Mouse (Mus musculus): ENCODE results near the gene Arhgdig. TPM values are rescaled to one million over a fixed set of nuclear protein-coding genes. Genes with fewer than 3 reads are reported as not detected.
"Not testable (repeated sequence)": the region's sequence is repeated elsewhere in the genome, so short reads cannot be mapped to it uniquely, and the experiment has no call there.

Arhgdig gene
- total and polyA plus RNA-seq, 3 experiments = 76.3 to 97.0 TPM; not detected in 1

DNA sequence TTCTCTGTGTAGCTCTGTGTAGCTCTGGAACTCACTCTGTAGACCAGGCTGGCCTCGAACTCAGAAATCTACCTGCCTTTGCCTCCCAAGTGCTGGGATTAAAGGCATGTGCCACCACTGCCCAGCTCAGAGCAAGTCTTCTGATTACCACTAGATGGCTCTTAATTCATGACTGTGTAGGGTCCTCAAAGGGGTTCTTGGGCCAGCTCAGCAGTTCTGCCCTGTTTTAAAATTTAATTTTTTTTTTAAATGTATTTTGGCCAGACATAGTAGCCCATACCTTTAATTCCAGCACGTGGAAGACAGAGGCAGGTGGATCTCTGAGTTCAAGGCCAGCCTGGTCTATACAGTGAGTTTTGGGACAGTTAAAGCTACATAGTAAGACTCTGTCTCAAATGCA lies 32.3 kb downstream of the Arhgdig start:
- H3K79me2 ChIP-seq (ENCODE audit: control insufficient read depth, insufficient read depth, low read length, poor library complexity); H3K9me3 ChIP-seq (replicated peaks; ENCODE audit: insufficient read depth, low read length); DNase-seq (ENCODE audit: low read depth, low spot score); H3K4me3 ChIP-seq (ENCODE audit: control insufficient read depth in 1 of 2, insufficient read depth in 1 of 2, low read depth in 2 of 2, low read length in 2 of 2); H3K9ac ChIP-seq (ENCODE audit: control insufficient read depth, low read depth, low read length, poor library complexity, severe bottlenecking); H3K27ac ChIP-seq (ENCODE audit: control insufficient read depth, low read depth, low read length); H3K27me3 ChIP-seq (ENCODE audit: control insufficient read depth in 1 of 2, insufficient read depth in 2 of 2, low read length in 2 of 2); H3K4me1 ChIP-seq (ENCODE audit: control insufficient read depth in 1 of 2, insufficient read depth in 2 of 2, low read length in 2 of 2): not testable (repeated sequence)
- TF ChIP-seq CTCF (IDR thresholded peaks at IDR 0.05 in 2 of 3, conservative IDR thresholded peaks at IDR 0.05 in 1 of 3; ENCODE audit: control insufficient read depth in 1 of 3, insufficient read depth in 1 of 3, low read depth in 2 of 3, low read length in 3 of 3, poor library complexity in 1 of 3, severe bottlenecking in 1 of 3) (peak in 2 of 3 experiments; percentile 13 to 28; a peak in 2 of 6 replicates), SMC3 (IDR thresholded peaks at IDR 0.05; ENCODE audit: low read depth, low read length) (0 out of 2 replicates have a peak, but pooled peaks have one; percentile 2)
- peaks cover 2 to 29% of the 10 kb centered on the region in 2 experiments; a peak in 3 of 4 replicates for H3K36me3 ChIP-seq (ENCODE audit: control insufficient read depth in 1 of 2, insufficient read depth in 2 of 2, low read length in 2 of 2)

DNA sequence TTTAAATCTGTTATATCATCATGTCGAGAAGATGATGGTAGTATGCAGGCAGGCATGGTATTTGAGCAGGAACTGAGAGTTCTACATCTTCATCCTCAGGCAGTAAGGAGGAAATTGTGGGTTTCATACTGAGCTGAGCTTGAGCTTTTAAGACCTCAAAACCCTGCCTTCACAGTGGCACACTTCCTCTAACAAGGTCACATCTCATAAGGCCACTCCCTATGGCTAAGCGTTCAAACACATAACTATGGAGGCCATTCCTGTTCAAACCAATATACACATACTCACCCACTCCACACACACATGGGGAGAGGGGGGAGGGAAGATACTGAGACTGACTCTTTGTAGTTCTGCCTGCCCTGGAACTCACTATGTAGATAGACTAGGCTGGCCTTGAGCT lies 39.5 kb downstream of the Arhgdig start:
- H3K36me3 ChIP-seq (ENCODE audit: control insufficient read depth in 1 of 2, insufficient read depth in 2 of 2, low read length in 2 of 2) = peaks cover 2 to 9% of the 10 kb centered on the region in 2 experiments; a peak in 3 of 4 replicates
- peak; percentile 42 for DNase-seq (ENCODE audit: low read depth, low spot score)
- no peaks in the 10 kb centered on the region for H3K9me3 ChIP-seq (replicated peaks; ENCODE audit: insufficient read depth, low read length)
- H3K9ac ChIP-seq (ENCODE audit: control insufficient read depth, low read depth, low read length, poor library complexity, severe bottlenecking) = no peak overlapping the region
- no peak overlapping the region for H3K4me3 ChIP-seq (ENCODE audit: control insufficient read depth in 1 of 2, insufficient read depth in 1 of 2, low read depth in 2 of 2, low read length in 2 of 2)
- H3K27ac ChIP-seq (ENCODE audit: control insufficient read depth, low read depth, low read length) = no peak overlapping the region
- H3K4me1 ChIP-seq (ENCODE audit: control insufficient read depth in 1 of 2, insufficient read depth in 2 of 2, low read length in 2 of 2) = no peaks in the 10 kb centered on the region
- H3K79me2 ChIP-seq (ENCODE audit: control insufficient read depth, insufficient read depth, low read length, poor library complexity) = peaks cover 20% of the 10 kb centered on the region
- H3K27me3 ChIP-seq (ENCODE audit: control insufficient read depth in 1 of 2, insufficient read depth in 2 of 2, low read length in 2 of 2) = no peaks in the 10 kb centered on the region
- TF ChIP-seq HCFC1 (IDR thresholded peaks at IDR 0.05; ENCODE audit: low read depth, low read length) = no peak

DNA sequence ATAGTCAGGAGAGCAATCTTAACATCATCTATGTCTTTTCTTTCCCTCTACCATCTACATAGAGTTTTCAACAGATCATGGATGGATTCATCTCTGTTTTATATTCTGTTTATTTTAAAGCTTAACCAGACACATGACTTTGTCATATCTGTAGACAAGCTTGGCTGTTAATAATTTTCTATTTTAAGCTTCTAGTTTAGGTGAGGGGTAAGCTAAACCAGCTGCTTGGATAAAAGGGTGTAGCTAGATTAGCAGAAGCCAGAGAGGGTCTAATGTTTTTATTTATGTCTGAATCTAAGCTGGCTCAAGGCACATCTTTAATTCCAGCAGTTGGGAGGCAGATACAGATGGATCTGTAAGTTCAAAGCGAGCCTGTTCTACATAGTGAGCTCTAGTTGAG lies 44.9 kb downstream of the Arhgdig start:
- no peak overlapping the region for H3K9ac ChIP-seq (ENCODE audit: control insufficient read depth, low read depth, low read length, poor library complexity, severe bottlenecking)
- H3K9me3 ChIP-seq (replicated peaks; ENCODE audit: insufficient read depth, low read length) = no peaks in the 10 kb centered on the region
- peaks cover 41% of the 10 kb centered on the region for H3K79me2 ChIP-seq (ENCODE audit: control insufficient read depth, insufficient read depth, low read length, poor library complexity)
- no peak for DNase-seq (ENCODE audit: low read depth, low spot score)
- TF ChIP-seq USF2 (IDR thresholded peaks at IDR 0.05; ENCODE audit: borderline replicate concordance in 1 of 2, insufficient read depth in 1 of 2, low read depth in 1 of 2, low read length in 2 of 2) = no peak
- TF ChIP-seq BHLHE40 (IDR thresholded peaks at IDR 0.05; ENCODE audit: borderline replicate concordance, low read depth, low read length) = no peak
- no peak for TF ChIP-seq MAZ (IDR thresholded peaks at IDR 0.05; ENCODE audit: low read depth, low read length)
- no peak for TF ChIP-seq ZKSCAN1 (IDR thresholded peaks at IDR 0.05; ENCODE audit: low read depth, low read length)
- TF ChIP-seq SIN3A (IDR thresholded peaks at IDR 0.05; ENCODE audit: low read length) = no peak
- TF ChIP-seq MAFK (IDR thresholded peaks at IDR 0.05; ENCODE audit: borderline replicate concordance, low read depth, low read length) = no peak
- TF ChIP-seq EP300 (IDR thresholded peaks at IDR 0.05; ENCODE audit: low read depth in 1 of 2, low read length in 2 of 2) = no peak
- no peak for TF ChIP-seq E2F4 (IDR thresholded peaks at IDR 0.05; ENCODE audit: borderline replicate concordance, low read depth, low read length)
- TF ChIP-seq TAL1 (IDR thresholded peaks at IDR 0.05; ENCODE audit: low read length) = no peak
- no peak for TF ChIP-seq KAT2A (conservative IDR thresholded peaks at IDR 0.05; ENCODE audit: low read depth, low read length)
- TF ChIP-seq CHD1 (IDR thresholded peaks at IDR 0.05; ENCODE audit: low read depth, low read length) = no peak
- TF ChIP-seq POLR2A (IDR thresholded peaks at IDR 0.05; ENCODE audit: control insufficient read depth in 1 of 2, insufficient read depth in 1 of 2, low read depth in 1 of 2, low read length in 2 of 2, poor library complexity in 1 of 2) = no peak
- TF ChIP-seq NRF1 (IDR thresholded peaks at IDR 0.05; ENCODE audit: insufficient read depth, low read depth, low read length, poor library complexity, severe bottlenecking) = no peak
- no peak for TF ChIP-seq RCOR1 (IDR thresholded peaks at IDR 0.05; ENCODE audit: low read depth, low read length)
- no peak for TF ChIP-seq RAD21 (IDR thresholded peaks at IDR 0.05; ENCODE audit: low read depth, low read length)
- no peak for TF ChIP-seq GABPA (IDR thresholded peaks at IDR 0.05; ENCODE audit: low read depth, low read length)
- no peak overlapping the region for H3K27ac ChIP-seq (ENCODE audit: control insufficient read depth, low read depth, low read length)
- H3K27me3 ChIP-seq (ENCODE audit: control insufficient read depth in 1 of 2, insufficient read depth in 2 of 2, low read length in 2 of 2) = no peaks in the 10 kb centered on the region
- peaks cover 3 to 12% of the 10 kb centered on the region in 2 experiments for H3K36me3 ChIP-seq (ENCODE audit: control insufficient read depth in 1 of 2, insufficient read depth in 2 of 2, low read length in 2 of 2)
- H3K4me3 ChIP-seq (ENCODE audit: control insufficient read depth in 1 of 2, insufficient read depth in 1 of 2, low read depth in 2 of 2, low read length in 2 of 2) = no peak overlapping the region
- no peaks in the 10 kb centered on the region for H3K4me1 ChIP-seq (ENCODE audit: control insufficient read depth in 1 of 2, insufficient read depth in 2 of 2, low read length in 2 of 2)
